Comparison of ENCODE assay signal across 17 mouse cellular contexts in genomic region chr4:150122476-150122875, GRCm38 (mm10). TPM values are rescaled to one million over a fixed set of nuclear protein-coding genes. Genes with fewer than 3 reads are reported as not detected.
"Had no signal": no experiment of that assay in that cellular context is flagged by ENCODE, and none has a peak within 500 bp of the region (broad histone marks: within the 10 kb centered on the region; RNA-seq: fewer than 3 reads in every experiment).

No protein-coding gene starts in this region.

- DNase-seq: kidney, adult 8-10 months; kidney, postnatal 4 days; left cerebral cortex, postnatal 4 days; lung, embryonic 14.5 days; right cerebral cortex, adult 18-20 months; right cerebral cortex, postnatal 25 days; spleen, adult 18-20 months; thymus, adult 18-20 months; thymus, postnatal 14 days had no signal

- H3K9ac ChIP-seq: liver, embryonic 12.5 days; lung, embryonic 14.5 days; midbrain, embryonic 13.5 days had no signal

- H3K27ac ChIP-seq: kidney, postnatal 0 days; layer of hippocampus, adult 2 months; liver, embryonic 12.5 days; midbrain, embryonic 13.5 days had no signal

- H3K4me3 ChIP-seq: layer of hippocampus, adult 2 months; liver, embryonic 12.5 days; midbrain, embryonic 13.5 days had no signal

- H3K36me3 ChIP-seq: liver, embryonic 12.5 days; midbrain, embryonic 13.5 days had no signal

- H3K4me2 ChIP-seq: liver, embryonic 12.5 days; lung, embryonic 14.5 days; midbrain, embryonic 13.5 days had no signal

- ATAC-seq: midbrain, embryonic 13.5 days had no signal

- H3K27me3 ChIP-seq: midbrain, embryonic 13.5 days had no signal

- H3K9me3 ChIP-seq: liver, embryonic 12.5 days; midbrain, embryonic 13.5 days had no signal

RNA-seq across cellular contexts. Expression of gene Slc2a7, which starts 26.3 kb away (rescaled TPM):
- polyA plus RNA-seq: kidney, postnatal 0 days; limb, embryonic 14.5 days; liver, embryonic 12.5 days; lung, embryonic 14.5 days; midbrain, embryonic 13.5 days; midbrain, postnatal 0 days; neural tube, embryonic 14.5 days; stomach, embryonic 14.5 days had no signal
